Mouse (Mus musculus) kidney, postnatal 0 days (tissue): ENCODE measurements around the gene Ccdc170. TPM values are rescaled to one million over a fixed set of nuclear protein-coding genes. Genes with fewer than 3 reads are reported as not detected.
"Not testable (repeated sequence)": the region's sequence is repeated elsewhere in the genome, so short reads cannot be mapped to it uniquely, and the experiment has no call there.

ENCODE experiments used
- ATAC-seq: fragments of 200-750 bp; cut with Nextera tagmentation; replicated peaks from 2 replicates; pipeline ENCODE4 v1.8.0; 2017; ENCODE audit warnings: low read depth, moderate number of reproducible peaks, moderate TSS enrichment, moderate library complexity; ENCODE audit not compliant: low FRiP score
- DNase-seq: peaks from one replicate; pipeline ENCODE4 v3.0.0-alpha.2; 2016; ENCODE audit warnings: low spot score
- H3K27ac ChIP-seq: fragments of 300-500 bp; sonication (generic); 2 replicates; pipeline ENCODE4 v1.5.1; 2014; ENCODE audit warnings: mild to moderate bottlenecking
- H3K27me3 ChIP-seq: fragments of 300-500 bp; sonication (generic); 2 replicates; pipeline ENCODE4 v1.6.1; 2014; ENCODE audit warnings: low read length, mixed read lengths; ENCODE audit not compliant: insufficient read depth
- H3K36me3 ChIP-seq: fragments of 300-500 bp; sonication (generic); 2 replicates; pipeline ENCODE4 v1.6.1; 2014; ENCODE audit warnings: low read length, mixed read lengths; ENCODE audit not compliant: insufficient read depth
- H3K4me1 ChIP-seq: fragments of 300-500 bp; sonication (generic); replicated peaks from 2 replicates; pipeline ENCODE4 v1.6.1; 2014; ENCODE audit warnings: antibody characterized with exemption, low read length, mixed read lengths; ENCODE audit not compliant: insufficient read depth
- H3K4me2 ChIP-seq: fragments of 300-500 bp; sonication (generic); 2 replicates; pipeline ENCODE4 v1.6.1; 2014; ENCODE audit warnings: mild to moderate bottlenecking, low read length, moderate library complexity, mixed read lengths
- H3K4me3 ChIP-seq: fragments of 300-500 bp; sonication (generic); replicated peaks from 2 replicates; pipeline ENCODE4 v1.5.1; 2014; ENCODE audit warnings: low read depth, low read length
- H3K9ac ChIP-seq: fragments of 300-500 bp; sonication (generic); 2 replicates; pipeline ENCODE4 v1.6.1; 2014; ENCODE audit warnings: low read depth, low read length
- H3K9me3 ChIP-seq: fragments of 300-500 bp; sonication (generic); replicated peaks from 2 replicates; pipeline ENCODE4 v1.6.1; 2016; ENCODE audit warnings: low read length, inconsistent platforms, mixed read lengths
- CTCF ChIP-seq: IDR thresholded peaks from 2 replicates; pipeline ENCODE4 v1.5.1; 2016; ENCODE audit warnings: antibody characterized with exemption, low read depth, mild to moderate bottlenecking, moderate library complexity
- WGBS: fragments of 180-500 bp; shearing (Covaris S2); extraction: QIAGEN DNeasy Blood & Tissue Kit; methylation state at CpG from one replicate; pipeline ENCODE4 v1.1.7; 2014; 5-methylcytosine and 5-hydroxymethylcytosine counted together
- polyA plus RNA-seq: library from polyadenylated mRNA; unstranded; fragments of >200 nt; fragmentation: Nextera tagmentation; extraction: Ambion mirVana; gene quantifications from 2 replicates; pipeline ENCODE4 v1.2.1, GENCODE M21; 2015

Gene Ccdc170
- 1.0 and 1.3 TPM in 2 replicates for polyA plus RNA-seq

DNA sequence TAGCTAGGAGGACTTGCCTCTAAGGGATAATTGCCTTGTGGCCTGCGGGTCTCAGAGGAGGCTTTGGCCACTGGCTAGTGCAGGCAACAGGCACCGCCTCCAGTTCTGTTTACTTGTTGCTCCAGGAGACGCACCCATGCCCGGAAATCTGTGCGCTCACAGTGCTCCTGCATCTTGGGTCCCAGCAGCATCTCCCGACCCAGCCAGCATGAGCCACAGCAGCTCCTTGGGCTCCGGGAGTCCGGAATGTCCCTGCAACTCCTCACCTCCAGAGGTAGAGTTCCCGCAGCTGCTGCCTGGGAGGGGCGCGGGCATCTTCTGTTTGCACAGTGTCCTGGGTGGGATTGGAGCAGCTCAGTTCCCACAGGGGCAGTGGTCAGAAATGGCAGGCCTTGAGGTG is at the start of gene Ccdc170:
Gene Ccdc170 (plus strand): TSS at position 148 of the 400 bp plus-strand sequence.
- no peak within 1 kb of the TSS for H3K4me2 ChIP-seq
- H3K4me3 ChIP-seq: no peak within 1 kb of the TSS
- no peaks in the 10 kb centered on the region for H3K9me3 ChIP-seq
- no peak within 1 kb of the TSS for H3K27ac ChIP-seq
- no peak for ATAC-seq
- H3K4me1 ChIP-seq: no peaks in the 10 kb centered on the region
- no peaks in the 10 kb centered on the region for H3K36me3 ChIP-seq
- TF ChIP-seq CTCF: no peak
- DNase-seq: no peak
- H3K9ac ChIP-seq: no peak within 1 kb of the TSS
- 51% methylated on average over 11 of the region's 11 CpGs for WGBS
- H3K27me3 ChIP-seq: no peaks in the 10 kb centered on the region

DNA sequence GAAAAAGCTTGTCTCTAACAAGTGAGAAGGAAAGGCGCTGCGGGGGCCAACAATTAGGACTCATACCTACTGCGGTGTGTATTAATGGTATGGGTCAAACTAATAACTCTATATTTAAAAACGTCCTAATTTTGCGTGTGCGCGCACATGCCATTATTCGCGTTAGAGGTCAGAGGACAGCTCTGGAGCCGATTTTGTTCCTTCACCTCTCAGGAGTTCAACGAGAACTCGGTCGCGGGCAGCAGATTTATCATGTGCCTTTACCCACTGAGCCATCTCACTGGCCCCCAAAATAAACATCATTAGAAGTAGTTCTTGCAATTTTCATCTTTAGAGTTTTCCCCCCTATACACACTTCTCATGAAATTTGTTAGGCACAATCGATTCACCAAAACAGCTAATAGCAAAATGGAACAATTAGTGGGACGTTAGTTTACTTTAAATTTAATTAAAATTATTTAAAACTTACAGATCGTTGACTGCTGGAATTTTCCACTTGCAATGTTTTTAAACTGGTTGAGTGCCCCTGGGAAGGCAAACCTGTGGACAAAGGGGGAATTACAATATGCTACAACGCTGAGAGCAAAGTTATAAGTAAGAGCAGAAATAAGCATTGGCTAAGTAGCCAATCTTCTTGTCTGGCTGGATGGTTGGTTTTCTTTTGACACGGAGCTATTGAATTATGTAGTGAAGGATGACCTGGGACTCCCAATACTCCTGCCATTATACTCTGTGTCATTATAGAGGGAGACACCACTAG is 49.1 kb upstream of the Ccdc170 start:
- ATAC-seq (no peak), DNase-seq (peak; percentile 82)
- Histone ChIP-seq H3K4me3 (peak overlapping the region; percentile 71), H3K4me1 (0 out of 2 replicates have a peak, but pooled peaks cover 7% of the 10 kb centered on the region), H3K27me3 (no peaks in the 10 kb centered on the region), H3K4me2 (peak overlapping the region; percentile 70), H3K9me3 (no peaks in the 10 kb centered on the region), H3K9ac (peak overlapping the region; percentile 74), H3K36me3 (0 out of 2 replicates have a peak, but pooled peaks cover 2% of the 10 kb centered on the region), H3K27ac (peak overlapping the region; percentile 93)
- TF ChIP-seq CTCF: peak; percentile 53
- WGBS: 6% methylated on average over 19 of the region's 19 CpGs

DNA sequence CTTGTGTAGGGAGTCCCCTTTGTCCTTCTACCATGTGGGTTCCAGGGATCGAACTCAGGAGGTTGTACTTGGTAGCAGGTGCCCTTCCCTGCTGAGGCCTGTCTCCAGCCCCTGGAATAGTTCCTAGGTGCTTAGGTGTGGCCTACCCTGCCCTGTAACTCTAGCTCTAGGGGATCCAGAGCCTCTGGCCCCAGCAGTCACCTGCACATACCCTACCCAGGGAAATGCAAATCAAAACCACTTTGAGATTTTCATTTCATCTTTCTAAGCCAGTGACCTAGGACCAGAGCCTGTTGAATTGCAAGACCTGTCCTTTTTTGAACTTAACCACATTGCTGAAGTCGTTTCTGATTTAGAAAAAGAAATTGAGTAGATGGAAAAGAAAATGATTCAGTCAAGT is 48.4 kb upstream of the Ccdc170 start:
- not testable (repeated sequence) for ATAC-seq, H3K4me3 ChIP-seq, DNase-seq, H3K9me3 ChIP-seq, H3K9ac ChIP-seq, H3K27me3 ChIP-seq, H3K36me3 ChIP-seq, H3K4me1 ChIP-seq
- Histone ChIP-seq H3K4me2 (peak overlapping the region; percentile 70; the same call in 1 of the 2 replicates), H3K27ac (peak overlapping the region; percentile 93; the same call in 1 of the 2 replicates)
- 88% methylated on average over 2 of the region's 2 CpGs for WGBS

DNA sequence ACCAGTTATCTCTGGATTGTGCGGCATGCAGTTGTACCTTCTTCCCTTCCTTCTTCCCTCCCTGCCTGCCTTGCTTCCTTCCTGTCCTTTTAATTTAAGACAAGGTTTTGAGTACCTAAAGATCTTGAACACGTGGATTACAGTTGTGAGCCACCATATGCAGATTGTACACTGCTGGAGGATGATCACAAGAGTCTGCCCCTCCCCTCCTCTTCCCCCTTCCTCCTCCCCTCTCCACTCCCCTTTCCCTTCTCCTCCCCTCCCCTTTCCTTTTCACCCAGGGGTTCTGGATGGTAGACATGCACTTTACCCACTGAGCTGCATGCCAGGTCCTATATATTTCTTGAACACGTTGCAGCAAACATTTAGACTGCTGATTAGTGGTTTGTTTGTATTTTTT is 46.9 kb upstream of the Ccdc170 start:
- H3K4me2 ChIP-seq: no peak overlapping the region
- no peaks in the 10 kb centered on the region for H3K4me1 ChIP-seq
- no peak overlapping the region for H3K27ac ChIP-seq
- H3K27me3 ChIP-seq: no peaks in the 10 kb centered on the region
- H3K4me3 ChIP-seq: no peak overlapping the region
- DNase-seq: no peak
- WGBS: 81% methylated on average over 3 of the region's 3 CpGs
- ATAC-seq: no peak
- no peak for TF ChIP-seq CTCF
- no peaks in the 10 kb centered on the region for H3K9me3 ChIP-seq
- H3K36me3 ChIP-seq: peaks cover 17% of the 10 kb centered on the region
- H3K9ac ChIP-seq: no peak overlapping the region

DNA sequence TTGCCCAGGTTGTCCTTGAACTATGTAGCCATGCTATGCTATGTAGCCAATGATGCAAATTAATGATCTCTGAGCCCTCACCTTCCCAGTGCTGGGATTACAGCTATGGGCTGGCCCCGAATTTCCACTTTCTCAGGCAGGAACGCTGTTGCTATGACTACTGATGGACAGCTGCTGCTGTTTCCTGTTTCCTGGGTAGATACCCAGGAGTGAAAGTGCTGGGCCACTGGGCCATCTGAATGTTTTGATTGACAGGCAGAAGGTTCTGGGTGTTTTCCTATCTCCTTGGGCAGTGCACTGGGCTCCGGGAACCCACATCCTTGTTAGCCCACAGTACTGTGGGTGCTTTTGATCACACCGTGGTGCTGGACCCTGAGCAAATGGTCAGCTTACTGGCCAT is 25.9 kb upstream of the Ccdc170 start:
- WGBS: 61% methylated on average over 4 of the region's 4 CpGs
- ATAC-seq: no peak

DNA sequence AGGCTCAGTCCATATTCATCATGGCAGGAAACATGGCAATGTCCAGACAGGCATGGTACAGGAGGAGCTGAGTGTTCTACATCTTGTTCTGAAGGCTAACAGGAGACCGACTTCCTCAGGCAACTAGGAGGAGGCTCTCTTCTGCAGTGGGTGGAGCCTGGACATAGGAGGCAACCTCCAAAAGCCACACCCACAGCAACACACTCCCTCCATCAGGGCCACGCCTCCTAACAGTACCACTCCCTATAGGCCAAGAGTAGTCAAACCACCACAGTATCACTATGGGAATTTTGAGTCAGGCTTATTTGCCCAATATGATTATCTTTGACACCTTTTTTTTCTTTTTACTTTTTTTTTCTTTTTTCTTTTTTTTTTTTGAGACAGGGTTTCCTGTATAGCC is 22.1 kb upstream of the Ccdc170 start:
- ATAC-seq (no peak), DNase-seq (no peak)
- no peaks in the 10 kb centered on the region for H3K4me1 ChIP-seq
- H3K36me3 ChIP-seq: peaks cover 6% of the 10 kb centered on the region; the same call in 1 of the 2 replicates
- H3K9ac ChIP-seq: no peak overlapping the region
- no peaks in the 10 kb centered on the region for H3K9me3 ChIP-seq
- no peak for TF ChIP-seq CTCF
- H3K4me2 ChIP-seq: no peak overlapping the region
- no peaks in the 10 kb centered on the region for H3K27me3 ChIP-seq
- no peak overlapping the region for H3K27ac ChIP-seq
- 100% methylated on average over 2 of the region's 2 CpGs for WGBS
- H3K4me3 ChIP-seq: no peak overlapping the region

More for the DNA sequence above, 25.9 kb upstream of the Ccdc170 start:
- no peak for DNase-seq
- H3K27ac ChIP-seq: no peak overlapping the region
- no peak overlapping the region for H3K9ac ChIP-seq
- H3K4me2 ChIP-seq: no peak overlapping the region
- H3K4me1 ChIP-seq: no peaks in the 10 kb centered on the region
- no peak overlapping the region for H3K4me3 ChIP-seq
- no peaks in the 10 kb centered on the region for H3K27me3 ChIP-seq
- peaks cover 29% of the 10 kb centered on the region for H3K36me3 ChIP-seq
- no peak for TF ChIP-seq CTCF
- no peaks in the 10 kb centered on the region for H3K9me3 ChIP-seq
